Mouse (Mus musculus) liver, adult 2 months (tissue): ENCODE measurements around the gene Otud7a. TPM values are rescaled to one million over a fixed set of nuclear protein-coding genes. Genes with fewer than 3 reads are reported as not detected.

Source experiments
- DNase-seq: peaks from one replicate; pipeline ENCODE4 v3.0.0-alpha.2; 2011; ENCODE audit warnings: low read depth, low spot score; ENCODE audit errors: extremely low read depth
- H3K27ac ChIP-seq: fragments of 200-500 bp; replicated peaks from 2 replicates; pipeline ENCODE4 v1.5.1; 2012; ENCODE audit warnings: low read depth, mild to moderate bottlenecking, control low read depth, inconsistent platforms, low read length; ENCODE audit not compliant: insufficient read depth
- H3K27me3 ChIP-seq: fragments of 200-500 bp; 2 replicates; pipeline ENCODE4 v1.6.1; 2012; ENCODE audit warnings: mild to moderate bottlenecking, moderate library complexity, low read length, inconsistent platforms; ENCODE audit not compliant: control insufficient read depth, insufficient read depth
- H3K36me3 ChIP-seq: fragments of 200-500 bp; 2 replicates; pipeline ENCODE4 v1.6.1; 2012; ENCODE audit warnings: low read length, inconsistent platforms; ENCODE audit not compliant: control insufficient read depth, insufficient read depth
- H3K4me1 ChIP-seq: fragments of 200-500 bp; 2 replicates; pipeline ENCODE4 v1.6.1; 2011; ENCODE audit warnings: low read length; ENCODE audit not compliant: control insufficient read depth, insufficient read depth
- H3K4me3 ChIP-seq: fragments of 200-500 bp; 2 replicates; pipeline ENCODE4 v1.5.1; 2011; ENCODE audit warnings: low read depth, mild to moderate bottlenecking, control low read depth, low read length, moderate library complexity; ENCODE audit not compliant: insufficient read depth
- H3K79me2 ChIP-seq: fragments of 200-500 bp; 2 replicates; pipeline ENCODE4 v1.6.1; 2012; ENCODE audit warnings: inconsistent platforms, mild to moderate bottlenecking, low read length, moderate library complexity; ENCODE audit not compliant: control insufficient read depth, insufficient read depth
- H3K9ac ChIP-seq: fragments of 200-500 bp; 2 replicates; pipeline ENCODE4 v1.6.1; 2012; ENCODE audit warnings: low read depth, mild to moderate bottlenecking, control low read depth, inconsistent platforms, low read length
- CTCF ChIP-seq: fragments of 200-500 bp; IDR thresholded peaks from 2 replicates; pipeline ENCODE4 v1.5.1; 2011; ENCODE audit warnings: low read depth, low read length, control low read depth
- POLR2A ChIP-seq: fragments of 200-500 bp; IDR thresholded peaks from 2 replicates; pipeline ENCODE4 v1.6.1; 2011; ENCODE audit warnings: low read length, control low read depth; ENCODE audit not compliant: insufficient read depth; ENCODE audit errors: extremely low read depth
- WGBS: fragments of 180-500 bp; shearing (Covaris S2); methylation state at CpG from one replicate; pipeline ENCODE4 v1.1.7; 2018; 5-methylcytosine and 5-hydroxymethylcytosine counted together
- polyA plus RNA-seq: library from polyadenylated mRNA; depleted of rRNA; stranded (reverse); fragments of >200 nt; gene quantifications from 2 replicates; pipeline ENCODE4 v1.2.3, GENCODE M21; 2012
- total RNA-seq: library from RNA; depleted of rRNA; stranded (reverse); fragments of >200 nt; gene quantifications from 2 replicates; pipeline ENCODE4 v1.2.3, GENCODE M21; 2014

The Otud7a gene
- total and polyA plus RNA-seq, 2 experiments, result not detected

- Histone ChIP-seq H3K4me1 (no peaks in the 10 kb centered on the region), H3K27ac (no peak overlapping the region), H3K4me3 (no peak overlapping the region), H3K27me3 (no peaks in the 10 kb centered on the region), H3K79me2 (no peaks in the 10 kb centered on the region), H3K36me3 (no peaks in the 10 kb centered on the region), H3K9ac (no peak overlapping the region)
- no peak for DNase-seq
- WGBS, result 66% methylated on average over 3 of the region's 3 CpGs
- TF ChIP-seq CTCF (no peak), POLR2A (no peak)
These were observed 77.9 kb downstream of the Otud7a start for GRCm38 (mm10) chr7:63522403-63522802.

- no peaks in the 10 kb centered on the region for H3K36me3 ChIP-seq
- H3K27ac ChIP-seq, result no peak overlapping the region
- H3K79me2 ChIP-seq, result no peaks in the 10 kb centered on the region
- DNase-seq, result no peak
- H3K27me3 ChIP-seq, result no peaks in the 10 kb centered on the region
- 79% methylated on average over 3 of the region's 3 CpGs for WGBS
- no peak overlapping the region for H3K4me3 ChIP-seq
- H3K4me1 ChIP-seq, result no peaks in the 10 kb centered on the region
- TF ChIP-seq POLR2A (no peak), CTCF (no peak)
- H3K9ac ChIP-seq, result no peak overlapping the region
These were observed 78.5 kb downstream of the Otud7a start for GRCm38 (mm10) chr7:63523051-63523450.

DNA sequence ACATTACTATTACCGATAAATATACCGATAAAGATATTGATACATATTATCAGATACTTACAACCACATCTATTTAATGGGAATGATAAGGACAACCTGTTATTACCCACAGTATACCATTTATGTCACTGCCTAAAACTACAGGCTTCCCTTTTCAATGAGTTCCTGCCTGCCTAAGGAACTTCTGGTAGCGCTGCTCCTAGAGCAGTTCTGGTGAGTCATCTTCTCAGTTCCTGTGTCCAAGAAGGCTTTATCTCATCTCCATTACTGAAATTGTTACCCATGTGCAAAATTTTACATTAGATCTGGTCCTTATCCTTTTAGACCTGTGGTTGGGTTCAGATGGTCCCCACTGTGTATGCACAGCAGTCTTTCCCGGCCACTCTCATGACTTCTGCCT is 95.7 kb downstream of the Otud7a start:
- Histone ChIP-seq H3K36me3 (no peaks in the 10 kb centered on the region), H3K4me1 (no peaks in the 10 kb centered on the region), H3K4me3 (no peak overlapping the region), H3K27me3 (no peaks in the 10 kb centered on the region), H3K79me2 (no peaks in the 10 kb centered on the region), H3K27ac (no peak overlapping the region), H3K9ac (no peak overlapping the region)
- DNase-seq, result no peak
- TF ChIP-seq CTCF (no peak), POLR2A (no peak)
- 92% methylated on average over 4 of the region's 4 CpGs for WGBS

DNA sequence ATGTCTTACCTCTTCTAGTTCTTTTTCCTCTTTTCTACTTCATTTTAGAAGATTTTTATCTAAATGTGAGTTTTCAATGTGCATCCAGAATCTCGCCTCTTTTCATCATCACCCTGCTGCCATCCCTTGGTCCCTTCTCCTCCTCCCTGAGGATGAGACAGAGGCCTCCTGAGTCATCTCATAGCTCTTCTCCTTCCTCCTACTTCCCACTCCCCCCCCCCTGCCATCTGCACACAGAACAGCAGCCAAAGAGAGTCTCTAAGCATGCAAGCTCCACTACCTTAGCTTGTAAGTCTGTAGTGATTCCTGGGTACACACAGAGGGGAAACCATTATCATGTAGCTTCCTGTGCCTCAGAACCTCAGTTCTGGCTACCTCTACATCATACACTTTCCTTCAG is 109.9 kb downstream of the Otud7a start:
- H3K79me2 ChIP-seq, result no peaks in the 10 kb centered on the region
- H3K4me3 ChIP-seq, result no peak overlapping the region
- WGBS, result 74% methylated on average over 1 of the region's 1 CpGs
- no peaks in the 10 kb centered on the region for H3K27me3 ChIP-seq
- H3K36me3 ChIP-seq, result no peaks in the 10 kb centered on the region
- DNase-seq, result no peak
- no peaks in the 10 kb centered on the region for H3K4me1 ChIP-seq
- TF ChIP-seq CTCF (no peak), POLR2A (no peak)
- H3K9ac ChIP-seq, result no peak overlapping the region
- H3K27ac ChIP-seq, result no peak overlapping the region

- Histone ChIP-seq H3K4me1 (no peaks in the 10 kb centered on the region), H3K9ac (no peak overlapping the region), H3K27ac (no peak overlapping the region), H3K4me3 (no peak overlapping the region), H3K27me3 (no peaks in the 10 kb centered on the region), H3K36me3 (no peaks in the 10 kb centered on the region), H3K79me2 (no peaks in the 10 kb centered on the region)
- 54% methylated on average over 5 of the region's 5 CpGs for WGBS
- TF ChIP-seq CTCF (no peak), POLR2A (no peak)
- no peak for DNase-seq
These were observed 111.8 kb downstream of the Otud7a start for GRCm38 (mm10) chr7:63556324-63556723.

- Histone ChIP-seq H3K36me3 (no peaks in the 10 kb centered on the region), H3K27ac (no peak overlapping the region), H3K9ac (no peak overlapping the region), H3K4me1 (no peaks in the 10 kb centered on the region), H3K79me2 (no peaks in the 10 kb centered on the region), H3K4me3 (no peak overlapping the region), H3K27me3 (no peaks in the 10 kb centered on the region)
- WGBS, result 68% methylated on average over 3 of the region's 3 CpGs
- TF ChIP-seq POLR2A (no peak), CTCF (no peak)
- DNase-seq, result no peak
These were observed 114.4 kb downstream of the Otud7a start for GRCm38 (mm10) chr7:63558918-63559317.
